Mouse (Mus musculus) forebrain, embryonic 16.5 days (tissue): ENCODE data around the gene Gm20403. TPM values are rescaled to one million over a fixed set of nuclear protein-coding genes. Genes with fewer than 3 reads are reported as not detected.
"Not testable (repeated sequence)": the region's sequence is repeated elsewhere in the genome, so short reads cannot be mapped to it uniquely, and the experiment has no call there.

ENCODE experiments used
- ATAC-seq: fragments of 200-750 bp; cut with Nextera tagmentation; 2 replicates; pipeline ENCODE4 v1.8.0; 2017; ENCODE audit warnings: mild to moderate bottlenecking, moderate library complexity
- H3K27ac ChIP-seq: fragments of 300-500 bp; sonication (generic); 2 replicates; pipeline ENCODE4 v1.5.1; 2014; ENCODE audit warnings: low read length, control low read depth
- H3K27me3 ChIP-seq: fragments of 300-500 bp; sonication (generic); replicated peaks from 2 replicates; pipeline ENCODE4 v1.6.1; 2014; ENCODE audit warnings: low read length; ENCODE audit not compliant: control insufficient read depth, insufficient read depth
- H3K36me3 ChIP-seq: fragments of 300-500 bp; sonication (generic); 2 replicates; pipeline ENCODE4 v1.6.1; 2014; ENCODE audit not compliant: control insufficient read depth, insufficient read depth
- H3K4me1 ChIP-seq: fragments of 300-500 bp; sonication (generic); replicated peaks from 2 replicates; pipeline ENCODE4 v1.6.1; 2014; ENCODE audit warnings: low read length; ENCODE audit not compliant: control insufficient read depth, insufficient read depth
- H3K4me2 ChIP-seq: fragments of 300-500 bp; sonication (generic); 2 replicates; pipeline ENCODE4 v1.6.1; 2014; ENCODE audit warnings: mild to moderate bottlenecking, low read length, control low read depth
- H3K4me3 ChIP-seq: fragments of 300-500 bp; sonication (generic); replicated peaks from 2 replicates; pipeline ENCODE4 v1.5.1; 2014; ENCODE audit warnings: mild to moderate bottlenecking, low read length, control low read depth
- H3K9ac ChIP-seq: fragments of 300-500 bp; sonication (generic); replicated peaks from 2 replicates; pipeline ENCODE4 v1.6.1; 2014; ENCODE audit warnings: low read depth, low read length, control low read depth
- H3K9me3 ChIP-seq: fragments of 300-500 bp; sonication (generic); 2 replicates; pipeline ENCODE4 v1.6.1; 2016; ENCODE audit warnings: low read length; ENCODE audit not compliant: control insufficient read depth
- WGBS: fragments of 180-500 bp; shearing (Covaris S2); extraction: QIAGEN DNeasy Blood & Tissue Kit; methylation state at CpG from one replicate; pipeline ENCODE4 v1.1.7; 2014; 5-methylcytosine and 5-hydroxymethylcytosine counted together
- polyA plus RNA-seq: library from polyadenylated mRNA; unstranded; fragments of >200 nt; fragmentation: Nextera tagmentation; extraction: Ambion mirVana; gene quantifications from 2 replicates; pipeline ENCODE4 v1.2.1, GENCODE M21; 2015

Gene Gm20403
- polyA plus RNA-seq, 1 experiment from 2014 or later, result not detected

DNA sequence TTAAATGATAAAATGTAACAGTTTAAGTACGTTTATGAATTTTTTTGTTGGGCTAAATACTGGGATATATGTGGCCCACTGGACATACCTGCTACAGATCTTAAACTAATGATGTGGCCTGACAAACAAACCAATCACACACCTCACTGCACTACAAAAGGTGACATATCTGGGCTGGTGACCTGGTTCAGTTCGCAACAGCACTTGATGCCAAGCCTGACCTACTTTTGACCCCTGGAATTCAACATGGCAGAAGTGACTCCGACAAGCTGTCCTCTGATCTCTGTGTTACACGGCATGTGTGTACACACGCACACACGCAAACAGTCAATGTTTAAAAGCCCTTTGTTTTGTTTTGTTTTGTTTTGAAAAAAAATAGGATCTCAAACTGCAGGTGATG lies 40.2 kb downstream of the Gm20403 start:
- Histone ChIP-seq H3K4me3 (no peak overlapping the region), H3K9ac (no peak overlapping the region), H3K27ac (no peak overlapping the region), H3K27me3 (no peaks in the 10 kb centered on the region), H3K4me1 (no peaks in the 10 kb centered on the region), H3K36me3 (no peaks in the 10 kb centered on the region), H3K9me3 (no peaks in the 10 kb centered on the region), H3K4me2 (no peak overlapping the region)
- WGBS, result 69% methylated on average over 6 of the region's 6 CpGs
- ATAC-seq, result no peak

DNA sequence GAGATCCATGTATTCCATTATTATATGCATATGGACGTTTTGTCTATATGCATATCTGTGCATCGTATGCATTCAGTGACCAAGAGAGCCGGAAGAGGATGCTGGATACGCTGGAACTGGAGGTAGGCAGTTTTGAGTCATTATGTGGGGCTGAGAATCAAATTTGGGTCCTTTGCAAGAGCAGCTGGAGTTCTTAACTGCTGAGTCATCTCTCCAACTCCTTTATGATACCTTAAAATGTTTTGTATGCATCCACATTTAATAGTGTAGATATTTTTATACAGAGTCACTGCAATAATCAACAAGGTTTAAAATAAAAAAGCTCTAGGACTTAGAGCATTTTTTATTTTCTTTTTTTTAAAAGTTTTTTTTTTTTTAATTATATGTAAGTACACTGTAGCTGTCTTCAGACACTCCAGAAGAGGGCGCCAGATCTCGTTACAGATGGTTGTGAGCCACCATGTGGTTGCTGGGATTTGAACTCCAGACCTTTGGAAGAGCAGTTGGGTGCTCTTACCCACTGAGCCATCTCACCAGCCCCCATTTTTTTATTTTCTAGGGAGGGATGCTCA lies 43.7 kb downstream of the Gm20403 start:
- H3K9ac ChIP-seq, H3K27ac ChIP-seq, H3K36me3 ChIP-seq, H3K27me3 ChIP-seq, H3K4me2 ChIP-seq, H3K4me1 ChIP-seq, ATAC-seq, H3K4me3 ChIP-seq, H3K9me3 ChIP-seq: not testable (repeated sequence)
- 84% methylated on average over 6 of the region's 6 CpGs for WGBS

DNA sequence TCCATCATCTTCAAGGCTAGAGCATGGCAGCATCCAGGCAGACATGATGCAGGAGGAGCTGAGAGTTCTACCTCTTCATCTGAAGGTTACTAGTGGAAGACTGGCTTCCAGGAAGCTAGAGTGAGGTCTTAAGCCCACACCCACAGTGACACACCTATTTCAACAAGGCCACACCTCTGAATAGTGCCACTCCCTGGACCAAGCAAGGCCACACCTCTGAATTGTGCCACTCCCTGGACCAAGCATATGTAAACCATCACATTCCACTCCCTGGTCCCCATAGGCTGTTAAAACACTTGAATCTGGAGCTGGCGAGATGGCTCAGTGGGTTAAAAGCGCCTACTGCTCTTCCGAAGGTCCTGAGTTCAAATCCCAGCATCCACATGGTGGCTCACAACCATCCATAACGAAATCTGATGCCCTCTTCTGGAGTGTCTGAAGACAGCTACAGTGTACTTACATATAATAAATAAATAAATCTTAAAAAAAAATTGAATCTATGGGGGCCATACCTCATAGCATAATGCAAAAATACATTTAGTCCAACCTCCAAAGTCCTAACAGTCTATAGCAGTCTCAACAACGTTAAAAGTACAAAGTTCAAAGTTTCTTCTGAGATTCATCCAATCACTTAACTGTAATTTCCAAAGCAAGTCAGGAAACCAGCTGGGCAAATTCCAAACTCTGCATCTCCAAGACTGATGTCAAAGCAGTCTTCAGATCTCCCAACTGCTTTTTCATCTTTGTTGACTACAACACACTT lies 48.6 kb downstream of the Gm20403 start:
- H3K27me3 ChIP-seq, H3K4me1 ChIP-seq, H3K27ac ChIP-seq, H3K4me3 ChIP-seq, ATAC-seq, H3K36me3 ChIP-seq, H3K4me2 ChIP-seq, H3K9ac ChIP-seq, H3K9me3 ChIP-seq: not testable (repeated sequence)
- WGBS, result 96% methylated on average over 5 of the region's 5 CpGs

Other genes with a start within 250 kb of the Gm20403 start
- 147 and 168 TPM in 2 replicates for gene Snx6, start 190.8 kb downstream of the Gm20403 start, polyA plus RNA-seq
- gene Cfl2, start 123.7 kb downstream of the Gm20403 start, polyA plus RNA-seq, result 327 and 356 TPM in 2 replicates
- 12.1 and 18.0 TPM in 2 replicates for gene Baz1a, start 27.8 kb upstream of the Gm20403 start, polyA plus RNA-seq
- gene 2700097O09Rik, start 93.6 kb upstream of the Gm20403 start, polyA plus RNA-seq, result 35.3 and 37.9 TPM in 2 replicates
- gene Srp54a, start 93.7 kb upstream of the Gm20403 start, polyA plus RNA-seq, result 197 and 241 TPM in 2 replicates
- 54.4 and 59.6 TPM in 2 replicates for gene Fam177a, start 137.9 kb upstream of the Gm20403 start, polyA plus RNA-seq
- 67.5 and 68.5 TPM in 2 replicates for gene Srp54b, start 168.6 kb upstream of the Gm20403 start, polyA plus RNA-seq
- gene 1700047I17Rik2, start 213.1 kb upstream of the Gm20403 start, polyA plus RNA-seq, result 1.1 TPM in 1 of 2 replicates, not detected in the other
- 80.8 and 90.3 TPM in 2 replicates for gene Srp54c, start 243.6 kb upstream of the Gm20403 start, polyA plus RNA-seq